Mouse (Mus musculus) CH12.LX (cell line): Measurements from ENCODE around the gene Gm2237.
"Not testable (repeated sequence)": the region's sequence is repeated elsewhere in the genome, so short reads cannot be mapped to it uniquely, and the experiment has no call there.

ENCODE experiments used
- BHLHE40 ChIP-seq: IDR thresholded peaks from 2 replicates; pipeline ENCODE4 v1.6.1; 2011; ENCODE audit warnings: mild to moderate bottlenecking, low read depth, low read length, improper control_type of control experiment
- CTCF ChIP-seq, 2 experiments: IDR thresholded peaks in 1 of 2; conservative IDR thresholded peaks in 1 of 2; 2 replicates each; pipeline ENCODE4 v1.5.1; 2011 to 2012; ENCODE audit warnings: low read depth in 2 of 2, low read length in 2 of 2, improper control_type of control experiment in 1 of 2, inconsistent platforms in 1 of 2, mild to moderate bottlenecking in 1 of 2, moderate library complexity in 1 of 2
- ETS1 ChIP-seq: conservative IDR thresholded peaks from 2 replicates; pipeline ENCODE4 v1.6.1; 2012; ENCODE audit warnings: low read depth, mild to moderate bottlenecking, inconsistent platforms, low read length, improper control_type of control experiment, moderate library complexity
- IRF4 ChIP-seq: IDR thresholded peaks from 2 replicates; pipeline ENCODE4 v1.6.1; 2014; ENCODE audit warnings: low read depth, mild to moderate bottlenecking, inconsistent platforms, low read length, improper control_type of control experiment
- POLR2AphosphoS2 ChIP-seq: IDR thresholded peaks from 2 replicates; pipeline ENCODE4 v1.6.1; 2011; ENCODE audit warnings: low read depth, low read length, improper control_type of control experiment
- ZC3H11A ChIP-seq: IDR thresholded peaks from 2 replicates; pipeline ENCODE4 v1.6.1; 2012; ENCODE audit warnings: low read depth, mild to moderate bottlenecking, inconsistent platforms, low read length, improper control_type of control experiment

GRCm38 (mm10) chr14:19602481-19602880 lies 17.5 kb upstream of the Gm2237 start, which contains the start of gene Gm5458:
- TF ChIP-seq POLR2AphosphoS2; ETS1; ZC3H11A; IRF4; CTCF (conservative IDR thresholded peaks at IDR 0.05 in 1 of 2, IDR thresholded peaks at IDR 0.05 in 1 of 2; ENCODE audit: low read depth in 2 of 2, low read length in 2 of 2); BHLHE40: not testable (repeated sequence)
